Mouse (Mus musculus) heart, postnatal 0 days (tissue): ENCODE measurements around the gene Tacc3.

ENCODE experiments used
- CTCF ChIP-seq: IDR thresholded peaks from 2 replicates; pipeline ENCODE4 v1.5.1; 2016; ENCODE audit warnings: antibody characterized with exemption, control low read depth, low read depth
- EP300 ChIP-seq: IDR thresholded peaks from 2 replicates; pipeline ENCODE4 v1.6.1; 2016; ENCODE audit warnings: antibody characterized with exemption, low read depth

GRCm38 (mm10) chr5:33716467-33716866 lies 58.5 kb downstream of the Tacc3 start:
- TF ChIP-seq CTCF = 0 out of 2 replicates have a peak, but pooled peaks have one; percentile 7
- TF ChIP-seq EP300 = no peak
